Mouse (Mus musculus) layer of hippocampus, adult 2 months (tissue): ENCODE measurements around the gene Arrdc2. TPM values are rescaled to one million over a fixed set of nuclear protein-coding genes. Genes with fewer than 3 reads are reported as not detected.

Experiments used
- DNase-seq, 2 experiments: peaks; one replicate each; pipeline ENCODE4 v3.0.0; 2022; ENCODE audit warnings: low spot score in 2 of 2
- H3K27ac ChIP-seq: fragments of 200-600 bp; 2 replicates; pipeline ENCODE4 v1.8.1; 2022
- H3K4me3 ChIP-seq: fragments of 200-600 bp; 2 replicates; pipeline ENCODE4 v1.8.1; 2022; ENCODE audit warnings: mild to moderate bottlenecking
- CTCF ChIP-seq: fragments of 200-600 bp; conservative IDR thresholded peaks from 2 replicates; pipeline ENCODE4 v1.8.1; 2022; ENCODE audit warnings: antibody characterized with exemption, mild to moderate bottlenecking, moderate library complexity
- total RNA-seq, 2 experiments: library from RNA; stranded (reverse); gene quantifications; 2 replicates each; pipeline ENCODE4 v1.2.3; 2021

Gene Arrdc2
- total RNA-seq, 2 experiments from 2014 or later = 13.8 to 20.9 TPM

DNA sequence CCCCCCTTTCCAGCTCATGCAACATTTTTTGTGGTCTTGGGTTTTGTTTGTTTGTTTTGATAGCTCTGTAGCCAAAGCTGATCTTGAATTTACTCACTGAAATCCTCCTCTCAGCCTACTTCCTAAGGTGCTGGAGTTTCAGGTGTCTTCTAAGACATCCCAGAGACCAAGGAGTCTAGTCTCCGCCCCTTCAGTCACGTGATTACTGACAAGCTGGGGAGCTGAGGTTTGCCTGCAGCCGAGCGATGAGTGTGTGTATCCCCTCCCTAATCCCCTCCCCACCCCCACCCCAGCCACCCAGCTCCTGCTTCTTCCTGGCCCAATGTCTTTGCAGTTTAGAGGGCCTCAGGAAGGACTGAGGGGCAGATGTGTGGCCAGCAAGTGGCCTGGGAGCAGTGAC lies 18.0 kb upstream of the Arrdc2 start:
- no peak for TF ChIP-seq CTCF
- Histone ChIP-seq H3K27ac (0 out of 2 replicates have a peak overlapping the region, but pooled peaks have one; percentile 82), H3K4me3 (no peak overlapping the region)
- no peak for DNase-seq

DNA sequence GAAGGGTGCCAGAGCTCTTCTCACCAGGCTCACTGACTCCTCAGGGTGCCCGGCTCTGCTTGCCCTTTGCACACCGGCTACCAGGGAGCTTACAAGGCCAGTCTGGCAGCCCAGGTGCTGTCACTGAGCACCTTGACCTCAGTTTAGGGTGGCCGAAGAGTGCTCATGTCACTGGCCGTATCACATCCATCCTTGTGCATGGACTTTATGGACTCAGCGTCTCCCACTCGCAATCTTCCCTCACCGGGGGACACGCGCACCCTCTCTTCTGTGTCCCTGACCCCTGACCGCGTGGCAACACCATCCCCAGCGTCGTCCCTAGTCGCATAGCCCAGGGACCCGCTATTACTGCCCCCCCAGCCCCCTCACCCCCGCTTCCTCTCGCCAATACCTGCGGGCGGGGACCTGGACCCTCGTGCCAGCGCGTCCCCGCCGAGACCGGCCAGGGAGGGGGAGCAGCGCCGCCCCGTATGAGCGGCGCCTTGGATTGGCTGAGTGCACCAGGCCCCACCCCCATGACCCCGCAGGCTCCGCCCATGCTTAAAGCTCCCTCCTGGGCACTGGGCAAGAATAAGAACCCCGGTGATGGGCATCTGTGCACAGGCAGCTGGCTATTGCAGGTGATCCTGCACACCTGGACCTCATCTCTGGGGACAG lies 17.1 kb upstream of the Arrdc2 start:
- Histone ChIP-seq H3K27ac (peak overlapping the region; percentile 82), H3K4me3 (peak overlapping the region; percentile 71)
- no peak for TF ChIP-seq CTCF
- peak; percentile 80 to 87 for DNase-seq

DNA sequence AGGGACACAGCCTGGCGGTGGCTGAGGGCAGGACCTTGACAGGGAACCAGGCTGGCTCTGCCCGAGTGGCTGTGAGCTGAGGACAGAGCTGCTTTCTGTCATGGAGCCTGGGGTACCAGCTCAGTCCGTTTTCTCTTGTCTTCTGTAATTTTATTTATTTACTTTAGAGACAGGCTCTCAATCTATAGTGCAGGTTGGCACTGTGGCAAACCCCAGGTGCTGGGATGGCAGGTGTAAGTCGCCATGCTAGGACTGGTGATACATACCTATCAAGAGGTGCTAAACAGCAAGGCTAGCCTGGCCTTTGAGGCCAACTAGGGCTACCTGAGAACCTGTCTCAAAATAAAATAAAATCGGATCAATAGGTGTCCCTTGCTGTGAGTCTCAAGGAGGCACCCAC lies 16.5 kb upstream of the Arrdc2 start:
- TF ChIP-seq CTCF = no peak
- Histone ChIP-seq H3K27ac (no peak overlapping the region), H3K4me3 (peak overlapping the region; percentile 71)
- no peak for DNase-seq

DNA sequence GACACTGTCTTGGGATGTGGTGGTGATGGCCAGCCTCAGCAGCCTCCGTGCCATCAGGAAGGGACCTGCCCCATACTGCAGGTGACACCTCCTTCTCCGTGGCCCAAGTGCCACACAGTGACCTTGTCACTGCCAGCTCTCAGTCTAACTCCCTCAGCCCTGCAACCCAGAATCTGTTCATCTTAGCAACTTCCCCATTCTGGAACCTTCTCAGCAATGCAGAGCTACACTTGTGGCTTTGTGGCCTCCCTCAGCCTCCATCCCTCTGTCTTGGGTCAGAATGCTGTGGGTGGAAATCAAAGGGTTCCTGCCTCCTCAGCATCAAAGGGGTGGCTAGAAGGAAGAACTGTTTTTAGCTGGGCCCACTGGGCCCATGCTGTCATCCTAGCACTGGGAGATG lies 14.3 kb upstream of the Arrdc2 start:
- no peak for TF ChIP-seq CTCF
- Histone ChIP-seq H3K4me3 (no peak overlapping the region), H3K27ac (no peak overlapping the region)
- DNase-seq = no peak

DNA sequence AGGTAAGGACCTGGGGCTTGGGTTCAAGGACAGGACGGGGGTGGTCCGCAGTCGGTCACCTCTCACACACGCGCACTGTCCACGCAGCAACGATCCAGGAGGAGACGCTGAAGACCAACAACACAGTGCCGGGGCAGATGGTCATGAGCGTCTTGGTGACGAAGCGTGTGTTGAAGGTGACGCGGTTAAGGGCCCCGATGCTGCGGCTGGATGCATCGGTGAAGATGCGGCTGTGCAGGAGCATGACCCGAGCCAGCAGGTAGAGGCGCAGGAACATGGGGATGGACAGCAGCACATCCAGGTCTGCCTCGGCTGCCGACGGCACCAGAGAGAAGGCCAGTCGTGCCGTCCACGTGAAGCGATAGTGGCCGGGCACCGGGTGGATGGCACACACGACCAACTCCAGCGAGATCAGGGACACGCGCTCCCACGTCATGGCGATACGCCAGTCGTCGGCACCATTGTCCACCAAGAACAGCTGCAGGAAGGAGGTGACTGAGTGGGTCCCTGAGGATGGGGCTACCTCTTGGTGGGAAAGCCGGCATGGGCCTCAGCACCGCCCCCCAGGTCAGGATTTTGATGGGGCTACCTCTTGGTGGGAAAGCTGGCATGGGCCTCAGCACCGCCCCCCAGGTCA lies 13.2 kb upstream of the Arrdc2 start:
- no peak for TF ChIP-seq CTCF
- no peak overlapping the region for H3K27ac ChIP-seq
- no peak for DNase-seq
- no peak overlapping the region for H3K4me3 ChIP-seq

DNA sequence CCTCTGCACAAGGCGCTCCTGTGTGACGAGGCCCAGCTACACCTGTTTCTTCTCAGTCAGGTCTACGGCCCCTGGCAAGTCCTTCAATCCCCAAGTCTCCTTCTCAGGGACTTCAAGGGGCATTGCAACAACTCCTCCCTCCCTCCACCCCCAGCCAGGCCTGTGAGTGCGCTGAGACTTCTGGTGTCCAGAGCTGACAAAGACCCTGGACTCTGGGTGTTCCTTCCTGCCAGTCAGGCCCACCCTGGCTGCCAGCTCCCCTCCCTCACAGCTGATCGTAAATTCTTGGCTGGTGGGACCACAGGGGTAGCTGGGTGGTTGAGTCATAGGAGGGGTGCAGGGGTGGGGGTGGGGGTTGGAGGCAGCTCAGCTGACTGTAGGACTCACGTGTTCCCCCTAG lies 12.3 kb upstream of the Arrdc2 start:
- DNase-seq = no peak
- no peak overlapping the region for H3K27ac ChIP-seq
- no peak overlapping the region for H3K4me3 ChIP-seq
- no peak for TF ChIP-seq CTCF

DNA sequence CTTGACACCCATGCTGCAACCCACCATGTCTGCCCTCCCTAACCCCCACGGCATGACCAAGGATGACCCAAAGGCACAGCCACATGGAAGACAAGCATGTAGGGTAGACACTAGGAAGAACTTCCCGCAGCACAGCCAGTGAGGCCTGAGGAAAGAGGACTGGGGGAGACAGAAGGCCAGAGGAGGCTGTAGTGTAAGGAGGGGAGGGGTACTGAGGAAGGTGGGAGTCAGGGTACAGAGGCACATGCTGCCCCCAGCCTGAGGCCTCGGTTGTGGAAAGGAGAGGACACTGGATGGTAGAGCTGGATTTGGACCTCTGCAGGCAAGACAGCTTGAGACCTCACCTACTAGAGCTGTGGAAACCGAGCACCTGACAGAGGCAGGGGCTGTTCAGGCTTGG lies 11.4 kb upstream of the Arrdc2 start:
- no peak for TF ChIP-seq CTCF
- DNase-seq = no peak
- H3K4me3 ChIP-seq = no peak overlapping the region
- H3K27ac ChIP-seq = no peak overlapping the region

DNA sequence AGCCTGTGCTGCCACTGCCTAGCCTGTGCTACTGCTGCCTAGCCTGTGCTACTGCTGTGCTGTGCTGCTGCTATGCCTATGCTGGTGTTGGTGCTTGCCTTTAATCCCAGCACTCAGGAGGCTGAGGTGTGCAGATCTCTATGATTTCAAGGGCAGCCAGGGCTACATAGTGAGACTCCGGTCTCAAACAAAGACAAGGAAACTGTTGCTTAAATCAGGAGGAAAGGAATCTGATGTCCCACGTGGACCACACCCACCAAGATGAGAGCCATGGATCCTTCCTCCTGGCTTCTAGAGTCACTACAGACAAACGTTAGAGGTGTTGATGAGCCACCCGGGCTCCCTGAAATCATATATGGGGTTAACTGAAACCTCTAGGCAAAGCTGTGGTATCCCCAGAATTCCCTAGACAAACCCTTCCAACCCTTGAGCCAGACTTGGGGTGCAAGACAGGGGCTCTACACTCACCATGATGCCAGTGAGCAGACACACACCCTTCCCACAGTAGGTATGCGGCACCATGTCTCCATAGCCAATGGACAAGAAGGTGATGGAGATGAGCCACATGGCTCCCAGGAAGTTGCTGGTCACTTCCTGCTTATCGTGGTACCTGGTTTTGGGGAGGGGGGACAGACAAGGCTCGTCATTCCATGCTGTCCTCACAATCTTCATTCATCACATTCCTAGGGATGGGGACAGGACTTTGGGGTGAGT lies 10.8 kb upstream of the Arrdc2 start:
- Histone ChIP-seq H3K4me3 (no peak overlapping the region), H3K27ac (no peak overlapping the region)
- TF ChIP-seq CTCF = no peak
- no peak for DNase-seq

DNA sequence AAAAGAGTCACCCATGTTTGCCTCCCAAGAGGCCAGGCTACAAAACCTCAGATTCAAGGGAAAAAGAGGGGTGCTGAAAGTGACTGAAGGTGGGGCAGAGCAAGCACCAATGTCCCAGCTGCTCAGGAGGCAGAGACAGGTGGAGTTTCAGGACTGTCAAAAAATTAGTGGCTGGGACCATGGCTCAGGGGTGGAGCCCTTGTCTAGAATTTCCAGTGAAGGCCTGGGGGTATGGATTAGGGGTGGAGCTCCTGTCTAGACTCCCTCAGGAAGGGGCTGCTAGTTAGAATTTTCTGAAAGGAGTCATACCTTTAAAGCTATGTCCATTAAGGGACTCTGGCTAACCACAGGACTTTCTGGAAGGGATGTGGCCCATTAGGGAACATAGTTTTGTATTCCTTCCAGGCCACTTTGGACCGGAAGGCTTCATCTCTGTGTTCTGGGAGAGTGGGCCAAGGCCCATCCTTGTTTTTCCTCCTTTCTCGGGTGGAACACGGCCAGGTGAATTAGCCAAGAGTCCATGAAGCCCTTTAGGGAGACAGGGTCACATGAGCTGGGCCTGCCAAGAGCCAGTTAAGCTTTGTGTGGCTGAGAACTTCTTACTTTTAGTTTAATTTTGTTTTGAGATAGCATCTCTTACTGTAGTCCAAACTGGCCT lies 9.9 kb upstream of the Arrdc2 start:
- no peak for DNase-seq
- H3K4me3 ChIP-seq = no peak overlapping the region
- TF ChIP-seq CTCF = no peak
- no peak overlapping the region for H3K27ac ChIP-seq

DNA sequence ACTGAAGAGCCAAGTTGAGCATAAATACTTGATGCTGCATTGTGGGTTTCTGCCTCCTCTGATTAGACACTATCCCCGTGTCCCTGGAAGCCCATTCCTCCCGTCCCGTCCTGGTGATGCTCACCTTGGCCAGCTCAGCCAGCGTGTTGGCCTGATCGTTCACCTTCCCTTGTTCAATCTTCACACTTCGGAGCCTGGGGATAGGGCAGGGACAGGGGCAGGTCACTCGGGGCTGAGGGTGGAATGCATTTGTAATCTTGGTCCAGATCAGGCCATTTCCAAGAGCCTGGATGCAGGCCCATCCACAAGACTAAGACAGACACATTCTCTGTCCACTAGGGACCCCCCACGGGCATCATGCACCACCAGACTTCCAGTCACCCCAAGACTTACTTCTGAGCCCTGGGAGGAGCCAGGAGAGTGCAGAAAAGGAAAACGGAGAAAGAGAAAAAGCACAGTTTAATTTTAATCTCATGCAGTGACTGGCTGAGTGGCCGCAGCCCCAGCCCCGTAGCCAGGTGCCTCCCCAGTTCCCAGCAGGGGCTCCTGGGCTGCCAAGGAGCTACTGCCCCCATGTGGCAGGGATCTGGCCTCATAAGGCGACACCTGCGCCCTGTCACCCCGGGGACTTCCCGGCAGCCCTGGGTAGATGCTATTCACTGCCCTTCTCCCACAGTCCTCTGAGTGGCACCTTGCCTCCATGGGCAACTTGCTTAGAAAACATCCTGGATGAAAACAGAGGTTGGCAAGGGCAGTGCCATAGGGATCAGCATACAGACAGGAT lies 7.0 kb upstream of the Arrdc2 start:
- peak; percentile 55 for TF ChIP-seq CTCF
- DNase-seq = no peak
- H3K27ac ChIP-seq = no peak overlapping the region
- no peak overlapping the region for H3K4me3 ChIP-seq

DNA sequence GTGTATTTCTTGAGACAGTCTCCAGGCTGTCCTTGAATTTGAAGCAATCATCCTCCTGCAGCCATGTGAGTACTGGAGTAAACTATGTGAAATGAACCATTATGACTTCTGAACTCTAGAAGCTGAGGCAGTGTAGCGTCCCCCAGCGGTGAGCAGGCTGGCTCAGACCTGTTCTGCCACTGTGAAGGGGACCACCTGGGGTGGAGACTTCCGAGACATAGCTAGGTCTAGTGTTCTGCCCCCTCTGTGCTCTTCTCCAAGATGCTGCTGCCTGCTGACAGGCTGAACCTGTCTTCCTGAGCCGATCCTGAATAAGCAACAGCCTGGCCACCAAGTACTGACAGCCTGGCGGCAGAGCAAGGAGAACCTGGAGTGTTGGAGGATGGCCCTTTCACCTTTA lies 5.6 kb upstream of the Arrdc2 start:
- TF ChIP-seq CTCF = no peak
- Histone ChIP-seq H3K27ac (no peak overlapping the region), H3K4me3 (no peak overlapping the region)
- no peak for DNase-seq

DNA sequence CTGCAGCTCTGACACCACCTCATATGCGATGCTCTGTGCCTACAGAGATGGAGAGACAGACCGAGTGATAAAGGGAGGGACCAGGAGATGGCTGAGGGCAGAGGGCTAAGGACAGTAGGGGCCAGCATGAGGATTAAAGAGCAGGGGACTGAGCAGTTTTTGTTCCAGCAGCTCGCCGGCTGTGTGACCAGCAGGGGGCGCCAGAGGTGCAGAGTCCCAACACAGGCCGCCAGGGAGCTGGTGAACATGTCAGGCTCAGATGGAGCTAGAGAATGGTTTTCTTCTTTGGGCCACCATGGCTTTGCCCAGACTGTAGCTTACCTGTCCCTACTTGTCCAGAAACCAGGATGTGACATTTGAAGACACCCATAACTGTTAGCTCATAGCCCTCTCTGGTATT lies 5.0 kb upstream of the Arrdc2 start:
- peak; percentile 98 for TF ChIP-seq CTCF
- Histone ChIP-seq H3K27ac (no peak overlapping the region), H3K4me3 (no peak overlapping the region)
- DNase-seq = peak; percentile 81 to 92
